Mouse (Mus musculus): ENCODE measurements at regions not wholly inside any gene's neighbourhood (a gene's known extent, or its start where the extent isn't known, plus 50 kb on each side); places are given as distances from the start of the nearest gene placed in this dataset.

DNA sequence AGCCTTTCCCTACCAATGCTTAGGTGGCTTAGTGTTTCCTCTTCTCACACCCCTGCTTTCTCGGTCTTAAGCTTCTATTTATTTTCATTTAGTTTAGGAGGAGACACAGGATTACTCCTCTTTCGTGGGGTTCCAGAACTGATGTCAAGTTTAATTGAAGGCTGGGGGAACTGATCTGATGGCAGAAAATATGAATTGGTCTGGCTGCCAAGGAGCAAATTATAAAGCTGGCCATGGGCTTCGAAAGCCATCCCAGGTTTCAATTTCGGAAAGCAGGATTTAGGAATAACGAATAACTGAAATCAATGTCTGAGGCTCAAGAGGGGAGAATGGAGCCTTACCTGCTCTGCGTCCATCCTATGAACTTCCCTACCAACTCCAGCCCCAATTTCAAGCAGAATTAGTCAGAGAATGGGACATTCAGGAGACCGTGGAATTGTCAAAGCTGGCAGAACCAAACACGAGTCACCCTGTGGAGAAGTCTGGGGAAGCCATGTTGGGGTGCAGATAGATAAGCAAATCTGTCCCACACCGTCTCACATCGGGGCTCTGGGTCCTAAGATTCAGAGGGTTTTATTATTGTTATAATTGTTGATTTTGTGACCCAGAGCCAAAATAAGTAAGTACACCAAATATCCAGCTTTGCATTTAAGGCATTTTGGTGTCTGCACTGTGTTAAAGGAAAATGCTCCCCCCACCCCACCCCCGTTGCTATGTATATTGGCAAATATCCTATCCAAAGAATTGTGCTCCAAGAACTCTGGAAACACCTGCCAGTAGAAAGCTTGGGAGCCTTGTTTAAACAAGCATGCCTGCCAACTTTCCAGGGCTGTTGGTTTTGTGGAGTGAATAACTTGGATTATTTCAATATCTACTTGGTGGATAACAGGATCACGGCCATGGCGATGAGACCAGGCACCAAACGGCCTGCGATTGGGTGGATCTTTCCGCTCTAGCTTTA lies 56.5 kb upstream of the Tgfbr2 start:
- DNase-seq (ENCODE audit: low spot score in 2 of 2) = no peak

DNA sequence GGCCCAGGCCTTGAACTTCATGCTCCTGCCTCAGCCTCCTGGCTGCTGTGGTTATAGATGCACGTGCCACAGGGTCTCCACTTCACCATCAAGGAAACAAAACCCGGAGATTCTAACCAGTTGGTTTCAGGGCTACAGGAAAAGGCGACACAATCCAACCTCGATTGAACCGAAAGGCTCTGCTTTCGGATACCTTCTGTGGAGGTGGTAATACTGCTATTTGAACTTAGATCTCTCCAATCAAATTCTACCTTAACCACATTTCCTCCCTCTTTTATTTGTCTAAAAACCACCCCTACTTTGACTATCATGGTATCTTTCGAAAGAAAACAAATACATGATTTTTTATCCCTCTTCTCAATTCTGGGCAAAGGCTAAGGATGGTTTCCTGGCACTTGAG lies 55.2 kb upstream of the Tgfbr2 start:
- DNase-seq (ENCODE audit: low spot score in 2 of 2) = no peak

DNA sequence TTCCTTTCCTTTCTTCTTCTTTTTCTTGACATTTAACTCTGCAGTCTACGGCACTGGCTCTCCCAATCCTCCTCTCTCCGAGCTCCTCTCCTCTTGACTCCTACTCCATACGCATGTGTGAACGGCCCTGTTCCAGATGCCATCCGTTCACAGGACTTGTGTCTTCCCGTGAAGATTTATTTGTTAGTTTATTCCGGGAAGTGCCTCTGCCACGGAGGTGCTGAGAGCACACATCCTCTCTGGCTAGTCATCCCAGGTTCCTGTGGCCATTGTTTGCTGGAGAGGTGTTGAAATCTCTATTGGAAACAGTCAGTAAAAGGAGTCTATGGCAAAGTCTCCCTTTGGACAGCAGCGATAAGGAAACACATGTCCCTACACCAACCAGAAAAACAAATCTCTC lies 53.3 kb upstream of the Tgfbr2 start:
- DNase-seq (ENCODE audit: low spot score in 2 of 2) = no peak

DNA sequence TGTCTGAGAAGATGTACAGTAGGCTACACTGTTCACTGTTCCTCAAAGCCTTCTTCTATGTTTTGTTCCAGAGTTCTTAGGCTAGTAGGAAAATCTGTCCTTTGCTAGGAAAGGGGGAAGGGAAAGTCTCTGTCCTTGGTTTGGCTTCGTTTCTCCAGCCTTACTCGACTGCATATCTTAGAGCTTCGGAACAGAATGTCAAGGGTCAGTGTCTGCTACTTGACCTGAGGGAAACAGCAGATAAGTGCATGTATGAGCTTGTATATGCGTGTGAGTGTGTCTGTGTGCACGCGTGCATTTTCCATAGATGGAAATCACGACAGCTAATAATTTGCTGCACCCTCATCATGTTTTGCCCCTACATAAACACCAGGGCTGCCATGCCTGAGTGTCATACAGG lies 52.6 kb upstream of the Tgfbr2 start:
- DNase-seq (ENCODE audit: low spot score in 2 of 2) = no peak
